Mouse (Mus musculus) midbrain, embryonic 12.5 days (tissue): ENCODE measurements at regions not wholly inside any gene's neighbourhood (a gene's known extent, or its start where the extent isn't known, plus 50 kb on each side); places are given as distances from the start of the nearest gene placed in this dataset.

Experiments used
- ATAC-seq: fragments of 200-750 bp; cut with Nextera tagmentation; 2 replicates; pipeline ENCODE4 v1.8.0; 2017; ENCODE audit warnings: low read depth, moderate TSS enrichment, moderate library complexity; ENCODE audit not compliant: low FRiP score
- H3K27ac ChIP-seq: fragments of 300-500 bp; sonication (generic); replicated peaks from 2 replicates; pipeline ENCODE4 v1.5.1; 2016; ENCODE audit warnings: mild to moderate bottlenecking
- H3K27me3 ChIP-seq: fragments of 300-500 bp; sonication (generic); 2 replicates; pipeline ENCODE4 v1.6.1; 2016; ENCODE audit warnings: mild to moderate bottlenecking
- H3K36me3 ChIP-seq: fragments of 300-500 bp; sonication (generic); 2 replicates; pipeline ENCODE4 v1.6.1; 2016
- H3K4me1 ChIP-seq: fragments of 300-500 bp; sonication (generic); 2 replicates; pipeline ENCODE4 v1.6.1; 2016
- H3K4me2 ChIP-seq: fragments of 300-500 bp; sonication (generic); replicated peaks from 2 replicates; pipeline ENCODE4 v1.6.1; 2016; ENCODE audit warnings: mild to moderate bottlenecking, moderate library complexity
- H3K4me3 ChIP-seq: fragments of 300-500 bp; sonication (generic); 2 replicates; pipeline ENCODE4 v1.5.1; 2016; ENCODE audit warnings: mild to moderate bottlenecking
- H3K9ac ChIP-seq: fragments of 300-500 bp; sonication (generic); replicated peaks from 2 replicates; pipeline ENCODE4 v1.6.1; 2016; ENCODE audit warnings: mild to moderate bottlenecking, moderate library complexity
- H3K9me3 ChIP-seq: fragments of 300-500 bp; sonication (generic); 2 replicates; pipeline ENCODE4 v1.6.1; 2016; ENCODE audit warnings: mild to moderate bottlenecking
- WGBS: fragments of 180-500 bp; shearing (Covaris S2); methylation state at CpG from one replicate; pipeline ENCODE4 v1.1.7; 2016; 5-methylcytosine and 5-hydroxymethylcytosine counted together

GRCm38 (mm10) chr5:82288069-82288845 lies 1066.7 kb downstream of the Tecrl start:
- no peak overlapping the region for H3K4me2 ChIP-seq
- no peaks in the 10 kb centered on the region for H3K36me3 ChIP-seq
- H3K4me1 ChIP-seq, result no peaks in the 10 kb centered on the region; the same call in 1 of the 2 replicates
- ATAC-seq, result no peak
- no peaks in the 10 kb centered on the region for H3K27me3 ChIP-seq
- WGBS, result 82% methylated on average over 5 of the region's 5 CpGs
- no peak overlapping the region for H3K4me3 ChIP-seq
- no peak overlapping the region for H3K27ac ChIP-seq
- H3K9me3 ChIP-seq, result no peaks in the 10 kb centered on the region
- H3K9ac ChIP-seq, result no peak overlapping the region

DNA sequence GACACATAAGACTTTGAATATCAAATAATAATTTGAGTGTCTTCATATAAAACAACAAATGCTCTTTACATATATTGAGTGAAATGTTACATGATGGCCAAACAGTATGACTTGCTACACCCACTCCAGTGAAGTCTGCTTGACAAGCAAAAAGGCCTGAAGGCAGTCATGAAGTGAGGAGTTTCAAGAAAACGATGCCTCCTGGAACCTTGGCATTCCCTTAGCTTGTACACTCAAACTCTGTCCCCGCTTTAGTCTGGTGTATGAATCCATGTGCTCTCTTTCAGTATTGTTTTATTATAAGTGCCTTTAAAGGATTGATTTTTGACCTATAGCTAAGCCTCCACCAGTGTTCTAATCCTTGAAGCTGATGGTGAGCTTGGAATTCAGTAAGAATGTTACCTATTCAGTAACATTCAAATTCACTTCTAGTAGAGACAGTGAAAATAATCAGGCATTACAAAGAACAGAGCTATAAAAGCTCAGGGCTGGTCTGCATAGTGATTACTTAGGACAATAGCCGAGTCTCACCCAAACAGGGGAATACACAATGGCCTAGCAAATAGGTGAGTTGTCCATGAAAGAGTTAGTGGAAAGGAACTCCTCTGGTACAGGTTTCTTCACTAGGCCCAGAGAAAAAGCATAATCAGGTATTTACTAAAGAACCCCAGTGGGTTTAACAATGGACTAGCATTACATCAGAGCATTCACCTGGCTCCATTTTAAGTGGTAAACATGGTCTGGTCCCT lies 1101.5 kb downstream of the Tecrl start:
- 90% methylated on average over 3 of the region's 3 CpGs for WGBS
- Histone ChIP-seq H3K27me3 (no peaks in the 10 kb centered on the region), H3K4me3 (no peak overlapping the region), H3K27ac (no peak overlapping the region), H3K4me1 (no peaks in the 10 kb centered on the region), H3K9me3 (no peaks in the 10 kb centered on the region), H3K9ac (no peak overlapping the region), H3K36me3 (no peaks in the 10 kb centered on the region), H3K4me2 (no peak overlapping the region)
- ATAC-seq, result no peak

DNA sequence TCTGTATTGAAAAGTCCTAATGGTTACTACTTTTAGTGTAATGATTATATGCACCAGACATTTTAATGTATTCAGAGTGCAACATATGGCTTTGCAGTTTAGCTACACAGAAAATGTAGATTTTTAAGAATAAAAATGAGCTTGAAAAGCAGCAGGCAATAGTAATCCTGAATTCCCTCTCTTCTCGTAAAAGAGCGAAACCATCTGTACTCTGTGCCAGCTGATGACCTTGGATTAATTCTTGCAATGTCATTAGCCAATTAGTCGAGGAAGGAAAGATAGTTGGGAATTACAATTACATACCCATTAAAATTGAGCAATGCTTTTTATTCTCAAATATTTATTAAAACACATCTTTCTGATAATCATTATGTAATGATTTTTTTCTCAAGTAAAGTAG lies 1128.7 kb downstream of the Tecrl start:
- ATAC-seq, result peak; percentile 54; the same call in 1 of the 2 replicates
- no peak overlapping the region for H3K9ac ChIP-seq
- no peaks in the 10 kb centered on the region for H3K9me3 ChIP-seq
- H3K27ac ChIP-seq, result no peak overlapping the region
- H3K27me3 ChIP-seq, result no peaks in the 10 kb centered on the region
- no peak overlapping the region for H3K4me3 ChIP-seq
- WGBS, result 65% methylated on average over 3 of the region's 3 CpGs
- H3K36me3 ChIP-seq, result no peaks in the 10 kb centered on the region
- H3K4me1 ChIP-seq, result no peaks in the 10 kb centered on the region
- H3K4me2 ChIP-seq, result no peak overlapping the region

GRCm38 (mm10) chr5:82223622-82224021 lies 1131.4 kb downstream of the Tecrl start:
- Histone ChIP-seq H3K27ac (no peak overlapping the region), H3K4me1 (no peaks in the 10 kb centered on the region), H3K9me3 (no peaks in the 10 kb centered on the region), H3K27me3 (no peaks in the 10 kb centered on the region), H3K9ac (no peak overlapping the region), H3K36me3 (no peaks in the 10 kb centered on the region), H3K4me3 (no peak overlapping the region), H3K4me2 (no peak overlapping the region)
- no peak; the same call in 1 of the 2 replicates for ATAC-seq
- WGBS, result 75% methylated on average over 2 of the region's 2 CpGs

- H3K27ac ChIP-seq, result no peak overlapping the region
- 88% methylated on average over 3 of the region's 3 CpGs for WGBS
- no peak for ATAC-seq
Measured at GRCm38 (mm10) chr5:82203606-82204005, 1151.4 kb downstream of the Tecrl start.

More at GRCm38 (mm10) chr5:82203606-82204005, 1151.4 kb downstream of the Tecrl start:
- Histone ChIP-seq H3K4me2 (no peak overlapping the region), H3K27me3 (no peaks in the 10 kb centered on the region), H3K36me3 (no peaks in the 10 kb centered on the region), H3K9ac (no peak overlapping the region), H3K9me3 (no peaks in the 10 kb centered on the region), H3K4me1 (no peaks in the 10 kb centered on the region), H3K4me3 (no peak overlapping the region)
